Mouse (Mus musculus): ENCODE measurements around the gene Clcnka. TPM values are rescaled to one million over a fixed set of nuclear protein-coding genes. Genes with fewer than 3 reads are reported as not detected.

Clcnka gene
- polyA plus RNA-seq, 1 experiment: not detected

- TF ChIP-seq CTCF (IDR thresholded peaks at IDR 0.05; ENCODE audit: extremely low read depth, insufficient read length, insufficient replicate concordance, low read depth, low read length): no peak
- no peak for TF ChIP-seq POLR2A (IDR thresholded peaks at IDR 0.05; ENCODE audit: low read depth, low read length)
- peak overlapping the region; percentile 46 for H3K4me3 ChIP-seq (ENCODE audit: low read depth, low read length)
- WGBS: 63% methylated on average over 14 of the region's 14 CpGs
- no peaks in the 10 kb centered on the region for H3K36me3 ChIP-seq (ENCODE audit: control insufficient read depth, insufficient read depth, low read length)
- H3K27me3 ChIP-seq (ENCODE audit: control insufficient read depth, insufficient read depth, low read length): peaks cover 6% of the 10 kb centered on the region; the same call in 1 of the 2 replicates
- H3K27ac ChIP-seq (ENCODE audit: insufficient read depth, low read depth, low read length): peak overlapping the region; percentile 49
- peaks cover 13% of the 10 kb centered on the region for H3K4me1 ChIP-seq (ENCODE audit: control insufficient read depth, insufficient read depth, insufficient read length, low read length)
These were observed 22.9 kb upstream of the Clcnka start for GRCm38 (mm10) chr4:141421423-141421822.

- TF ChIP-seq CTCF (IDR thresholded peaks at IDR 0.05; ENCODE audit: extremely low read depth, insufficient read length, insufficient replicate concordance, low read depth, low read length): no peak
- no peak for TF ChIP-seq POLR2A (IDR thresholded peaks at IDR 0.05; ENCODE audit: low read depth, low read length)
- Histone ChIP-seq H3K4me3 (ENCODE audit: low read depth, low read length) (no peak overlapping the region), H3K4me1 (ENCODE audit: control insufficient read depth, insufficient read depth, insufficient read length, low read length) (peaks cover 13% of the 10 kb centered on the region), H3K36me3 (ENCODE audit: control insufficient read depth, insufficient read depth, low read length) (no peaks in the 10 kb centered on the region), H3K27me3 (ENCODE audit: control insufficient read depth, insufficient read depth, low read length) (peaks cover 6% of the 10 kb centered on the region; the same call in 1 of the 2 replicates), H3K27ac (ENCODE audit: insufficient read depth, low read depth, low read length) (no peak overlapping the region)
- 27% methylated on average over 9 of the region's 9 CpGs for WGBS
These were observed 22.4 kb upstream of the Clcnka start for GRCm38 (mm10) chr4:141420886-141421285.

- H3K36me3 ChIP-seq (ENCODE audit: control insufficient read depth, insufficient read depth, low read length): no peaks in the 10 kb centered on the region
- H3K4me1 ChIP-seq (ENCODE audit: control insufficient read depth, insufficient read depth, insufficient read length, low read length): peaks cover 11% of the 10 kb centered on the region
- peaks cover 3% of the 10 kb centered on the region; the same call in 1 of the 2 replicates for H3K27me3 ChIP-seq (ENCODE audit: control insufficient read depth, insufficient read depth, low read length)
- TF ChIP-seq POLR2A (IDR thresholded peaks at IDR 0.05; ENCODE audit: low read depth, low read length) (no peak), CTCF (IDR thresholded peaks at IDR 0.05; ENCODE audit: extremely low read depth, insufficient read length, insufficient replicate concordance, low read depth, low read length) (no peak)
- peak within 1 kb of the TSS; percentile 49 for H3K27ac ChIP-seq (ENCODE audit: insufficient read depth, low read depth, low read length)
- WGBS: 60% methylated on average over 9 of the region's 9 CpGs
- H3K4me3 ChIP-seq (ENCODE audit: low read depth, low read length): peak within 1 kb of the TSS; percentile 46
These were observed 21.8 kb upstream of the Clcnka start, which contains the start of gene Hspb7 for GRCm38 (mm10) chr4:141420192-141420829. Gene Hspb7 (plus strand): TSS chr4:141420779.

- no peak for TF ChIP-seq CTCF (IDR thresholded peaks at IDR 0.05; ENCODE audit: extremely low read depth, insufficient read length, insufficient replicate concordance, low read depth, low read length)
- TF ChIP-seq POLR2A (IDR thresholded peaks at IDR 0.05; ENCODE audit: low read depth, low read length): no peak
- peaks cover 11% of the 10 kb centered on the region for H3K4me1 ChIP-seq (ENCODE audit: control insufficient read depth, insufficient read depth, insufficient read length, low read length)
- WGBS: 71% methylated on average over 27 of the region's 27 CpGs
- H3K4me3 ChIP-seq (ENCODE audit: low read depth, low read length): no peak overlapping the region
- H3K36me3 ChIP-seq (ENCODE audit: control insufficient read depth, insufficient read depth, low read length): no peaks in the 10 kb centered on the region
- H3K27ac ChIP-seq (ENCODE audit: insufficient read depth, low read depth, low read length): no peak overlapping the region
- H3K27me3 ChIP-seq (ENCODE audit: control insufficient read depth, insufficient read depth, low read length): no peaks in the 10 kb centered on the region
These were observed 21.1 kb upstream of the Clcnka start for GRCm38 (mm10) chr4:141419398-141420191.

- H3K4me1 ChIP-seq (ENCODE audit: control insufficient read depth, insufficient read depth, insufficient read length, low read length): peaks cover 4% of the 10 kb centered on the region; the same call in 1 of the 2 replicates
- H3K27me3 ChIP-seq (ENCODE audit: control insufficient read depth, insufficient read depth, low read length): no peaks in the 10 kb centered on the region
- no peak within 1 kb of the TSS for H3K27ac ChIP-seq (ENCODE audit: insufficient read depth, low read depth, low read length)
- no peak within 1 kb of the TSS for H3K4me3 ChIP-seq (ENCODE audit: low read depth, low read length)
- TF ChIP-seq CTCF (IDR thresholded peaks at IDR 0.05; ENCODE audit: extremely low read depth, insufficient read length, insufficient replicate concordance, low read depth, low read length) (no peak), POLR2A (IDR thresholded peaks at IDR 0.05; ENCODE audit: low read depth, low read length) (no peak)
- no peaks in the 10 kb centered on the region for H3K36me3 ChIP-seq (ENCODE audit: control insufficient read depth, insufficient read depth, low read length)
- whole genome bisulfite sequencing: 50% methylated on average over 7 of the region's 7 CpGs
These were observed 17.4 kb upstream of the Clcnka start, which contains the start of gene Clcnkb for GRCm38 (mm10) chr4:141415924-141416323. Gene Clcnkb (minus strand): TSS chr4:141416014.

GRCm38 (mm10) chr4:141411430-141411992 is 13.0 kb upstream of the Clcnka start:
- peaks cover 4% of the 10 kb centered on the region; the same call in 1 of the 2 replicates for H3K4me1 ChIP-seq (ENCODE audit: control insufficient read depth, insufficient read depth, insufficient read length, low read length)
- H3K36me3 ChIP-seq (ENCODE audit: control insufficient read depth, insufficient read depth, low read length): no peaks in the 10 kb centered on the region
- TF ChIP-seq POLR2A (IDR thresholded peaks at IDR 0.05; ENCODE audit: low read depth, low read length) (no peak), CTCF (IDR thresholded peaks at IDR 0.05; ENCODE audit: extremely low read depth, insufficient read length, insufficient replicate concordance, low read depth, low read length) (no peak)
- no peak overlapping the region for H3K4me3 ChIP-seq (ENCODE audit: low read depth, low read length)
- 32% methylated on average over 22 of the region's 22 CpGs for WGBS
- no peak overlapping the region for H3K27ac ChIP-seq (ENCODE audit: insufficient read depth, low read depth, low read length)
- no peaks in the 10 kb centered on the region for H3K27me3 ChIP-seq (ENCODE audit: control insufficient read depth, insufficient read depth, low read length)

- TF ChIP-seq CTCF (IDR thresholded peaks at IDR 0.05; ENCODE audit: extremely low read depth, insufficient read length, insufficient replicate concordance, low read depth, low read length) (no peak), POLR2A (IDR thresholded peaks at IDR 0.05; ENCODE audit: low read depth, low read length) (no peak)
- Histone ChIP-seq H3K36me3 (ENCODE audit: control insufficient read depth, insufficient read depth, low read length) (no peaks in the 10 kb centered on the region), H3K27me3 (ENCODE audit: control insufficient read depth, insufficient read depth, low read length) (no peaks in the 10 kb centered on the region), H3K4me3 (ENCODE audit: low read depth, low read length) (no peak overlapping the region), H3K27ac (ENCODE audit: insufficient read depth, low read depth, low read length) (no peak overlapping the region), H3K4me1 (ENCODE audit: control insufficient read depth, insufficient read depth, insufficient read length, low read length) (peaks cover 13% of the 10 kb centered on the region)
- WGBS: 93% methylated on average over 3 of the region's 3 CpGs
These were observed 10.1 kb upstream of the Clcnka start for GRCm38 (mm10) chr4:141408577-141408976.
